Mouse (Mus musculus) gastrocnemius, postnatal 25 days (tissue): Measurements from ENCODE around the gene Cnbd2. TPM values are rescaled to one million over a fixed set of nuclear protein-coding genes. Genes with fewer than 3 reads are reported as not detected.
"Not testable (repeated sequence)": the region's sequence is repeated elsewhere in the genome, so short reads cannot be mapped to it uniquely, and the experiment has no call there.

Source experiments
- DNase-seq: peaks from one replicate; pipeline ENCODE4 v3.0.0; 2022
- total RNA-seq, 2 experiments: library from RNA; stranded (reverse); gene quantifications; 1 replicate in 1 of 2; 2 replicates in 1 of 2; pipeline ENCODE4 v1.2.3; 2021

Gene Cnbd2
- total RNA-seq, 2 experiments from 2014 or later: 0.84 to 0.91 TPM

GRCm38 (mm10) chr2:156392461-156393154 is 80.5 kb downstream of the Cnbd2 start:
- peak; percentile 76 for DNase-seq

- no peak for DNase-seq
Measured at GRCm38 (mm10) chr2:156393155-156393828, 81.2 kb downstream of the Cnbd2 start.

GRCm38 (mm10) chr2:156394282-156394681 is 82.2 kb downstream of the Cnbd2 start:
- DNase-seq: no peak

GRCm38 (mm10) chr2:156396096-156396495 is 84.0 kb downstream of the Cnbd2 start:
- DNase-seq: no peak

GRCm38 (mm10) chr2:156397988-156398387 is 85.9 kb downstream of the Cnbd2 start:
- no peak for DNase-seq

GRCm38 (mm10) chr2:156399485-156399884 is 87.4 kb downstream of the Cnbd2 start:
- DNase-seq: no peak

GRCm38 (mm10) chr2:156401331-156401730 is 89.2 kb downstream of the Cnbd2 start:
- no peak for DNase-seq

- DNase-seq: no peak
Measured at GRCm38 (mm10) chr2:156402036-156402435, 89.9 kb downstream of the Cnbd2 start.

- DNase-seq: no peak
Measured at GRCm38 (mm10) chr2:156406987-156407386, 94.9 kb downstream of the Cnbd2 start.

GRCm38 (mm10) chr2:156408168-156408567 is 96.1 kb downstream of the Cnbd2 start:
- no peak for DNase-seq

- not testable (repeated sequence) for DNase-seq
Measured at GRCm38 (mm10) chr2:156411348-156411747, 99.2 kb downstream of the Cnbd2 start.

GRCm38 (mm10) chr2:156414996-156415395 is 102.9 kb downstream of the Cnbd2 start:
- no peak for DNase-seq

- DNase-seq: no peak
Measured at GRCm38 (mm10) chr2:156415674-156416073, 103.6 kb downstream of the Cnbd2 start.

GRCm38 (mm10) chr2:156417194-156417593 is 105.1 kb downstream of the Cnbd2 start:
- DNase-seq: no peak

GRCm38 (mm10) chr2:156418467-156418866 is 106.4 kb downstream of the Cnbd2 start:
- DNase-seq: no peak

GRCm38 (mm10) chr2:156420327-156420693 is 108.2 kb downstream of the Cnbd2 start:
- DNase-seq: no peak

- DNase-seq: peak; percentile 52
Measured at GRCm38 (mm10) chr2:156420694-156421380, 108.7 kb downstream of the Cnbd2 start, which contains the start of gene Epb41l1. Epb41l1 (plus strand) TSS chr2:156420909.

GRCm38 (mm10) chr2:156421381-156422110 is 109.4 kb downstream of the Cnbd2 start:
- DNase-seq: no peak

GRCm38 (mm10) chr2:156422631-156423030 is 110.5 kb downstream of the Cnbd2 start:
- DNase-seq: no peak

- DNase-seq: no peak
Measured at GRCm38 (mm10) chr2:156423672-156424071, 111.6 kb downstream of the Cnbd2 start.
